Mouse (Mus musculus) CD4-positive helper T cell, adult 2 months (primary cell): ENCODE data around the gene Pnma3.
A peak's percentile ranks its signal among the peaks of the same experiment; 100 is the strongest.
"Not testable (repeated sequence)": the region's sequence is repeated elsewhere in the genome, so short reads cannot be mapped to it uniquely, and the experiment has no call there.

Source experiments
- DNase-seq: peaks from one replicate; pipeline ENCODE4 v3.0.0-alpha.2; 2012; ENCODE audit warnings: low read depth, missing footprints, low spot score

The Pnma3 gene

GRCm38 (mm10) chrX:73064415-73064793 is at the start of gene Pnma3:
Pnma3 (plus strand) TSS chrX:73064787.
- no peak for DNase-seq

- no peak for DNase-seq
These were observed 27.6 kb upstream of the Pnma3 start, which contains the start of gene Pnma5 for GRCm38 (mm10) chrX:73037003-73037402. Pnma5 (minus strand) TSS chrX:73037103.

GRCm38 (mm10) chrX:73038831-73039230 is 25.8 kb upstream of the Pnma3 start:
- DNase-seq = no peak

- no peak for DNase-seq
These were observed 24.9 kb upstream of the Pnma3 start for GRCm38 (mm10) chrX:73039666-73040065.

- DNase-seq = peak; percentile 84
These were observed 10.6 kb upstream of the Pnma3 start for GRCm38 (mm10) chrX:73053860-73054563.

- no peak for DNase-seq
These were observed 3.1 kb upstream of the Pnma3 start for GRCm38 (mm10) chrX:73061528-73061927.

GRCm38 (mm10) chrX:73062323-73062722 is 2.3 kb upstream of the Pnma3 start:
- no peak for DNase-seq

GRCm38 (mm10) chrX:73063512-73064414 is 824 bp upstream of the Pnma3 start:
- no peak for DNase-seq

GRCm38 (mm10) chrX:73066765-73067312 is 2.3 kb downstream of the Pnma3 start:
- DNase-seq = not testable (repeated sequence)

GRCm38 (mm10) chrX:73082267-73083055 is 17.9 kb downstream of the Pnma3 start, which contains the start of gene Xlr4a:
Xlr4a (minus strand) TSS chrX:73082478.
- DNase-seq = peak; percentile 75

GRCm38 (mm10) chrX:73096941-73097508 is 32.4 kb downstream of the Pnma3 start, which contains the start of gene Xlr3a:
Xlr3a (minus strand) TSS chrX:73097095.
- DNase-seq = peak; percentile 2

GRCm38 (mm10) chrX:73116747-73117146 is 52.2 kb downstream of the Pnma3 start, which contains the start of gene Gm14685:
Gm14685 (plus strand) TSS chrX:73117047.
- DNase-seq = not testable (repeated sequence)
